Mouse (Mus musculus): ENCODE measurements at regions not wholly inside any gene's neighbourhood (a gene's known extent, or its start where the extent isn't known, plus 50 kb on each side); places are given as distances from the start of the nearest gene placed in this dataset.

GRCm38 (mm10) chr4:124446615-124447014 is 164.0 kb downstream of the 3100002H09Rik start:
- no peak for DNase-seq (ENCODE audit: low read depth, low spot score)

DNA sequence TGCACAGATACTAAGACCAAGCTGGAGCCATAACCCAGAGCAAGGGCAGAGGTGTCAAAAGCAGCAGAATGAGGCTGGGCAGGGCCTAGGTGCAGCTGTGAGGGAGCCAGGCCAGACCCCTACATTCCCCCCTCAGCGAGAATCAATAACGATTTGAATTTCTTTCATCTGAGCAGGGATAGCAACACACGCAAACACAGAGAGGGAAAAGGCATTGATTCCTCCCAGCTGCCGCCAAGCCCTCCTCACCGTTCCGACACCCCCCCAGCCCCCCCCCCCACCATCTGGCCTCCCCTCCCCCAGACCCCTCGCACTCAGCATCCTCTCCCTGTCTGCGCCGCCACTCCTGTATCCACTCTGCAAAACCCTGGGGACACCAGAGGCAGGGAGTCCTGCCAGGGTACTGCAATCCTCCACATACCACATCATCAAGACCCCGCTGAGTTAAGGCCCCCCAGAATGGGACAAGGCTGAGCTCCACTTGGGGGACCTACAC is 166.9 kb downstream of the 3100002H09Rik start:
- DNase-seq (ENCODE audit: low read depth, low spot score): no peak

- DNase-seq (ENCODE audit: low read depth, low spot score): no peak
Measured at GRCm38 (mm10) chr4:124443130-124443503, 167.5 kb downstream of the 3100002H09Rik start.

GRCm38 (mm10) chr4:124442491-124443129 is 168.0 kb downstream of the 3100002H09Rik start:
- no peak for DNase-seq (ENCODE audit: low read depth, low spot score)

GRCm38 (mm10) chr4:124441737-124442487 is 168.7 kb downstream of the 3100002H09Rik start:
- no peak for DNase-seq (ENCODE audit: low read depth, low spot score)

DNA sequence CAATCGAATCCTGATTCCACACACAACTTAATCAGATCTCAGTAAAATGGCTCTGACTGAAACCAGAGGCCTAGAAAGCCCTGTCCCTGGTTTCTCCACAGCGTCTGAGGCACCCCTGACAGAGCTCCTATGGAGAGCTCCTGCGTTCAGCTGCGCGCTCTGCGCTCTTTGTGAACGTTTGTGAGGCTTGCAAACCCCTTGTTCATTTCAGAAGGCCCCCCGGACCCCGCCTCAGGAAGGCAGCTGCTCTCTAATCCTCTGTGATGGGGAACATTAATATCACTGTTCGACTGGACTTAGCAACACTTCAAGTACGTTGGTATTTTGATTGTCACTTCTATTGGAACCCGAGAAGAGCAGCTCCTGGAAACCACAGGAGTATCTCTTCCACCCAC is 175.6 kb downstream of the 3100002H09Rik start:
- DNase-seq (ENCODE audit: low read depth, low spot score): no peak

- DNase-seq (ENCODE audit: low read depth, low spot score): no peak
Measured at GRCm38 (mm10) chr4:124434059-124435039, 176.3 kb downstream of the 3100002H09Rik start.

GRCm38 (mm10) chr4:124433506-124433905 is 177.1 kb downstream of the 3100002H09Rik start:
- DNase-seq (ENCODE audit: low read depth, low spot score): no peak

GRCm38 (mm10) chr4:124431193-124431592 is 179.4 kb downstream of the 3100002H09Rik start:
- no peak for DNase-seq (ENCODE audit: low read depth, low spot score)

GRCm38 (mm10) chr4:124428844-124429243 is 181.8 kb downstream of the 3100002H09Rik start:
- DNase-seq (ENCODE audit: low read depth, low spot score): no peak

DNA sequence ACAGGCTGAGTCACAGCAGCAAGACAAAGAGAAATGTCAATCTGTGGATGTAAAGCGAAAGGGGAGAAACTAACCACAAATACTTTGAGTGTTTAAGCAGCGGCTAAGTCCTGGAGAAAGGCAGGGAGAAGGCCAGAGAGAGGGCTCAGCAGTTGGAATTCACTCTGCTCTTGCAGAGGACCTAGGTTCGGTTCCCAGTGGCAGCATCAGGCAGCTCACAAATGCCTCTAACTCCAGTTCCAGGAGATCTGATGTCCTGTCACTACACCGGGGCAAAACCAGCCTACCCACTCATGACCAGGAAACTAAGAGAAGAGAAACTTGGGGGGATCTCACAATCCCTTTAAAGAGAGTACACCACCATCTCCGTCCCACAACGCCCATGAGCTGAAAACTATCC is 188.2 kb downstream of the 3100002H09Rik start:
- no peak for DNase-seq (ENCODE audit: low read depth, low spot score)

DNA sequence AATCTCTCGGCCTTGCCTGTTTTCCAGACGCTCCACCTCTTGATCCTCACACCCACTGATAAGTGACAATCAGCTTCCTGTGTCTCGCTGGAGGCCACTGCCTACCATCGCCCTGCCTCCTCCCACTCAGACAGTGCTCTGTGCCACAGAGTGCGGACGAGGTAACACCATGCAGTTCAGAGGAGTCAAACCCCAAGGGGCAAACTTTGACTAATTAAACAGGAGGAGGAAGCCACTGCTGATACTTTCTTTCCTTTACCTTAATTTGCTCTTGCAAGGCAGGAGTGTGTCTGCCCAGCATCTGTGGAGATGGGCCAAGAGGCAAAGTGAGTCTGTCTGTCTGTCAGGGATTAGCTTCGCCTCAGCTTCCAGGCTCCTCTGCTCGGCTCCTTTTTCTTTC is 192.2 kb downstream of the 3100002H09Rik start:
- DNase-seq (ENCODE audit: low read depth, low spot score): no peak

- DNase-seq (ENCODE audit: low read depth, low spot score): no peak
Measured at GRCm38 (mm10) chr4:124417176-124417575, 193.4 kb downstream of the 3100002H09Rik start.

- no peak for DNase-seq (ENCODE audit: low read depth, low spot score)
Measured at GRCm38 (mm10) chr4:124416266-124416665, 194.3 kb downstream of the 3100002H09Rik start.

- no peak for DNase-seq (ENCODE audit: low read depth, low spot score)
Measured at GRCm38 (mm10) chr4:124414386-124414785, 196.2 kb downstream of the 3100002H09Rik start.

- DNase-seq (ENCODE audit: low read depth, low spot score): no peak
Measured at GRCm38 (mm10) chr4:124409279-124409678, 201.3 kb downstream of the 3100002H09Rik start.

DNA sequence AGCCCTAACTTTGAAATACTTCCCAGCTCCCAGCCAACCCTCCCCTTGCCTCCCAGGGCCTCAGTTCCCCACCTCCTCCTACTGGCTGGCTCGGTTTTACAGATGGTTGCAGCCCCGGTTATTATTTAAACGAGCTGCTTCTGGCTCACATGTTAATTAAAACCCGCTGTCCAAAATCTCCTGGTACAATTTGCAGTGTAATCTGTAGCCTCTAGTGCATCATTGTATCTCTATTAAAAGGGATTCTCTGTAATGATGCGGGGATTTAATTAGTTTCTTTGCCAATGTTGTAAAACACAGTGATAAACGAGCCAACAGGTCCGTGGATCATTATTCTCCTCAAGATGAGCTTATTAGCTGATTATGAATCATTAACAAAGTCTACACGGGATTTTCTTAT is 208.5 kb downstream of the 3100002H09Rik start:
- no peak for DNase-seq (ENCODE audit: low read depth, low spot score)

DNA sequence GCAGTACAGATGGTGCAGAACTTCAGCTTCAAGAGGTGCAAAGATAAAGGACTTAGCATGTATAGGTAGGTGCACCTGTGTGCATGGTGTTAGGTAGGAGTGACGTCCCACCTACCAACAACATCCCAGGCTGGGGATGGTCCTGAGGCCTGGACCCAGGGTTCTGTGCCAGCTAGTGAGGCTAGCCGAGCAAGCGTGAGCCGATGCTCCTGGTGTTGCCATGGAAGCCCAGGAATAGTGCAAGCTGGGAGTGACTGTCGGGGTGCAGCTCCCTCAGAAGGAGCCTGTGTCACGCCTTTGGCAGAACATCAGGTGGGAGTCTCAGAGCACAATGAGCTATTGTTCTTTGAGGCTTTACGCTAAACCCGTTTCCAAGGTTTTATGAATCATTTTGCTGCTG is 209.9 kb downstream of the 3100002H09Rik start:
- no peak for DNase-seq (ENCODE audit: low read depth, low spot score)

GRCm38 (mm10) chr4:124400136-124400675 is 210.4 kb downstream of the 3100002H09Rik start:
- DNase-seq (ENCODE audit: low read depth, low spot score): no peak

GRCm38 (mm10) chr4:124398354-124398753 is 212.2 kb downstream of the 3100002H09Rik start:
- no peak for DNase-seq (ENCODE audit: low read depth, low spot score)

- DNase-seq (ENCODE audit: low read depth, low spot score): no peak
Measured at GRCm38 (mm10) chr4:124396566-124397283, 213.9 kb downstream of the 3100002H09Rik start.
